Mouse (Mus musculus): ENCODE data around the gene Gm11568.

DNA sequence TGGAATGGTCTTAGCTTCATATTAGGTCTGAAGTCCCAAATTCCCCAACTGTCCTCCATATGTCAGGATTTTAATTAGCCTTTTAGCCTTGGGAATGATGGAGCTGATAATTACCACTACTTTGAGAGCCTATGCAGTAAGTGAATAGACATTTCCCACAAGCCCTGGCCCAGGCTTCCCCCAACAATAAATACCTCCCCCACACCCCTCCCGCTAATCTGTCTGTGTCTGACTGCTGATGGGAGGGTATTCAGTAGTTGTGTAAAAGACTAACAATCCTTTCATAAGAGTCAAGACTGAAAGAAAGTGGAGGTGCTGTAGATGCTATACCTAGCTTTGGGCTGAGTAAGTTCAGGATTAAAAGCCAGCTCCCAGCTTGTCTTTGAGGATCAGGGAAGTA is 15.5 kb upstream of the Gm11568 start:
- TF ChIP-seq CTCF (IDR thresholded peaks at IDR 0.05; ENCODE audit: insufficient read depth, low read length), result no peak
- TF ChIP-seq POLR2A (IDR thresholded peaks at IDR 0.05; ENCODE audit: borderline replicate concordance, extremely low read depth, low read depth, low read length), result no peak

All from lung, adult 2 months (tissue).